In the genomic region with DNA sequence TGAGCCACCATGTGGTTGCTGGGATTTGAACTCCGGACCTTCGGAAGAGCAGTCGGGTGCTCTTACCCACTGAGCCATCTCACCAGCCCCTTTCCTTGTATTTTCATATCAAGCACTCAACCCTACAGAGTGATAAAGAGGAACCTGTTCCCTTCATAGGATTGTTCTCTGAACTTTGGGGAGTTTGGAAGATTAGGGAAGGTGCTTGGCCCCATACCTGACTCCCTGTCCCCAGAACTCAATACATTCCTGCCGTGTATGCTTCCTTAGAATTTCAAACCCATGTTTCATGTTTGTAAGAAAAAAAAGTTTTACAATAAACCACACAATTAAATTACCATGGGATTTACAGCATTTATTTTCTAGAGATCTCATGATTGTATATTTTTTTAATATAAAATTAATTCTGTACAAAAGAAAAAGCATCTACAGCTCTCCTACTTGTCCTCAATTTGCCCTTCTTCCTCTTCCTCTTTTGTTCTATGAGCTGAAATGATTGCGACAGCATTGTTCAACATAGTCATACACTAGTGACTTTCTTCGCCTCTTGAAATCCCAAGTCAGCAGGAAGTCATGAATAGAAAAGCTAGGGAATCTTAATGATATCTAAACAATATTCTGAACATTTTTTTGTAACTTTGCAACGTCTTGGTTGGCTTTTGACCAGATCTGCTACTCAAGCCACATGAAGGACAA, we compare ENCODE assay signal across 19 mouse cellular contexts. TPM values are rescaled to one million over a fixed set of nuclear protein-coding genes. Genes with fewer than 3 reads are reported as not detected.
A peak's percentile ranks its signal among the peaks of the same experiment; 100 is the strongest.
DNase-seq lines count a peak whose midpoint lies in the region; ATAC-seq and TF ChIP-seq lines count a peak whose summit lies in the region.
"Had no signal": no experiment of that assay in that cellular context is flagged by ENCODE, and none has a peak within 500 bp of the region (broad histone marks: within the 10 kb centered on the region; RNA-seq: fewer than 3 reads in every experiment).

No protein-coding gene starts in this region.

- peak; percentile 15 for DNase-seq in heart, adult 11 months
- no peak for DNase-seq in heart, postnatal 25 days (ENCODE audit: low spot score)
- DNase-seq in 416B (ENCODE audit: low read depth), result peak; percentile 60
- DNase-seq in adrenal gland, adult (ENCODE audit: inconsistent age in 2 of 2, low spot score in 1 of 2), result no peak
- DNase-seq in cerebellum, adult 2 months, result no peak
- DNase-seq: adrenal gland, adult 2 months; adrenal gland, postnatal 25 days; cerebellum, postnatal 10 days; embryo, embryonic 11 days; gastrocnemius, postnatal 10 days; heart, postnatal 36 days had no signal

- intact Hi-C loops in heart, postnatal 25 days (cut with DNase I), result no loop called here

- WGBS in cerebellum, adult 2 months, result 82% methylated on average over 7 of the region's 7 CpGs

- no peak overlapping the region for H3K4me3 ChIP-seq in cerebellum, adult 2 months (replicated peaks; ENCODE audit: insufficient read depth, low read depth, low read length)
- H3K4me3 ChIP-seq: embryonic facial prominence, embryonic 12.5 days; forebrain, embryonic 15.5 days; heart, embryonic 12.5 days; hindbrain, embryonic 15.5 days had no signal

- H3K27ac ChIP-seq in cerebellum, adult 2 months (ENCODE audit: insufficient read depth, low read length), result no peak overlapping the region
- H3K27ac ChIP-seq: embryonic facial prominence, embryonic 12.5 days; forebrain, embryonic 15.5 days; hindbrain, embryonic 15.5 days had no signal

- no peak for TF ChIP-seq CTCF in cerebellum, adult 2 months (IDR thresholded peaks at IDR 0.05; ENCODE audit: borderline replicate concordance, insufficient read depth, low read depth, low read length)

- H3K4me1 ChIP-seq in cerebellum, adult 2 months (ENCODE audit: control insufficient read depth, insufficient read depth, low read length), result no peaks in the 10 kb centered on the region
- H3K4me1 ChIP-seq: embryonic facial prominence, embryonic 12.5 days; forebrain, embryonic 15.5 days; heart, embryonic 12.5 days; hindbrain, embryonic 15.5 days had no signal

- TF ChIP-seq POLR2A in cerebellum, adult 2 months (IDR thresholded peaks at IDR 0.05; ENCODE audit: borderline replicate concordance, insufficient read depth, low read length), result no peak

- no peaks in the 10 kb centered on the region for H3K27me3 ChIP-seq in cerebellum, adult 2 months (ENCODE audit: control insufficient read depth, insufficient read depth, low read length)
- H3K27me3 ChIP-seq: embryonic facial prominence, embryonic 12.5 days; forebrain, embryonic 15.5 days; heart, embryonic 12.5 days; hindbrain, embryonic 15.5 days; Patski had no signal

- ATAC-seq in granulocyte monocyte progenitor cell, adult 5-6 weeks (replicated peaks; ENCODE audit: poor library complexity, severe bottlenecking), result peak; percentile 96
- 0 out of 2 replicates have a peak, but pooled peaks have one; percentile 55 for ATAC-seq in neutrophil, adult 5-6 weeks (ENCODE audit: extremely low read depth, insufficient number of reproducible peaks, low FRiP score, poor library complexity, severe bottlenecking)
- ATAC-seq: activated CD4-positive, CD25-positive, alpha-beta regulatory T cell, adult 4 months; forebrain, embryonic 15.5 days; Patski had no signal

RNA-seq across cellular contexts. Expression of gene Fam3c, which starts 42.2 kb away (rescaled TPM):
- 10 to 100 TPM; 23.6 to 27.5 TPM for total RNA-seq in heart, postnatal 25 days (2021)
- 17.5 and 23.2 TPM in 2 replicates for total RNA-seq in granulocyte monocyte progenitor cell, adult 5-6 weeks (2014; fragmentation: Nextera tagmentation)
- total RNA-seq in granulocyte monocyte progenitor cell, adult 5-6 weeks (2017), result 55.9 and 63.3 TPM in 2 replicates
- 63.2 and 74.1 TPM in 2 replicates for total RNA-seq in neutrophil, adult 5-6 weeks (2017)
- 19.1 and 22.9 TPM in 2 replicates for polyA plus RNA-seq in cerebellum, adult 2 months (2012; rRNA removed)

Comparison
In these comparisons a context has a peak if more than half of its experiments do, and no peak if none do; other contexts are left out.
1. DNase-seq: peak in heart, adult 11 months (single experiment) and 416B (single experiment); none in heart, postnatal 25 days (single experiment), adrenal gland, adult (0 of 2) and cerebellum, adult 2 months (0 of 2).